Mouse (Mus musculus) kidney, postnatal 0 days (tissue): ENCODE measurements at regions not wholly inside any gene's neighbourhood (a gene's known extent, or its start where the extent isn't known, plus 50 kb on each side); places are given as distances from the start of the nearest gene placed in this dataset.

Source experiments
- ATAC-seq: fragments of 200-750 bp; cut with Nextera tagmentation; replicated peaks from 2 replicates; pipeline ENCODE4 v1.8.0; 2017; ENCODE audit warnings: low read depth, moderate number of reproducible peaks, moderate TSS enrichment, moderate library complexity; ENCODE audit not compliant: low FRiP score
- DNase-seq: peaks from one replicate; pipeline ENCODE4 v3.0.0-alpha.2; 2016; ENCODE audit warnings: low spot score
- H3K27ac ChIP-seq: fragments of 300-500 bp; sonication (generic); 2 replicates; pipeline ENCODE4 v1.5.1; 2014; ENCODE audit warnings: mild to moderate bottlenecking
- H3K27me3 ChIP-seq: fragments of 300-500 bp; sonication (generic); 2 replicates; pipeline ENCODE4 v1.6.1; 2014; ENCODE audit warnings: low read length, mixed read lengths; ENCODE audit not compliant: insufficient read depth
- H3K36me3 ChIP-seq: fragments of 300-500 bp; sonication (generic); 2 replicates; pipeline ENCODE4 v1.6.1; 2014; ENCODE audit warnings: low read length, mixed read lengths; ENCODE audit not compliant: insufficient read depth
- H3K4me1 ChIP-seq: fragments of 300-500 bp; sonication (generic); replicated peaks from 2 replicates; pipeline ENCODE4 v1.6.1; 2014; ENCODE audit warnings: antibody characterized with exemption, low read length, mixed read lengths; ENCODE audit not compliant: insufficient read depth
- H3K4me2 ChIP-seq: fragments of 300-500 bp; sonication (generic); 2 replicates; pipeline ENCODE4 v1.6.1; 2014; ENCODE audit warnings: mild to moderate bottlenecking, low read length, moderate library complexity, mixed read lengths
- H3K4me3 ChIP-seq: fragments of 300-500 bp; sonication (generic); replicated peaks from 2 replicates; pipeline ENCODE4 v1.5.1; 2014; ENCODE audit warnings: low read depth, low read length
- H3K9ac ChIP-seq: fragments of 300-500 bp; sonication (generic); 2 replicates; pipeline ENCODE4 v1.6.1; 2014; ENCODE audit warnings: low read depth, low read length
- H3K9me3 ChIP-seq: fragments of 300-500 bp; sonication (generic); replicated peaks from 2 replicates; pipeline ENCODE4 v1.6.1; 2016; ENCODE audit warnings: low read length, inconsistent platforms, mixed read lengths
- CTCF ChIP-seq: IDR thresholded peaks from 2 replicates; pipeline ENCODE4 v1.5.1; 2016; ENCODE audit warnings: antibody characterized with exemption, low read depth, mild to moderate bottlenecking, moderate library complexity
- WGBS: fragments of 180-500 bp; shearing (Covaris S2); extraction: QIAGEN DNeasy Blood & Tissue Kit; methylation state at CpG from one replicate; pipeline ENCODE4 v1.1.7; 2014; 5-methylcytosine and 5-hydroxymethylcytosine counted together

- WGBS: 65% methylated on average over 4 of the region's 4 CpGs
- Histone ChIP-seq H3K9ac (no peak overlapping the region), H3K4me1 (no peaks in the 10 kb centered on the region), H3K27me3 (no peaks in the 10 kb centered on the region), H3K4me3 (no peak overlapping the region), H3K9me3 (no peaks in the 10 kb centered on the region), H3K27ac (no peak overlapping the region), H3K36me3 (no peaks in the 10 kb centered on the region), H3K4me2 (no peak overlapping the region)
- TF ChIP-seq CTCF: no peak
- DNase-seq (no peak), ATAC-seq (no peak)
Measured at GRCm38 (mm10) chr17:79536549-79536948, 75.1 kb upstream of the Rmdn2 start.

DNA sequence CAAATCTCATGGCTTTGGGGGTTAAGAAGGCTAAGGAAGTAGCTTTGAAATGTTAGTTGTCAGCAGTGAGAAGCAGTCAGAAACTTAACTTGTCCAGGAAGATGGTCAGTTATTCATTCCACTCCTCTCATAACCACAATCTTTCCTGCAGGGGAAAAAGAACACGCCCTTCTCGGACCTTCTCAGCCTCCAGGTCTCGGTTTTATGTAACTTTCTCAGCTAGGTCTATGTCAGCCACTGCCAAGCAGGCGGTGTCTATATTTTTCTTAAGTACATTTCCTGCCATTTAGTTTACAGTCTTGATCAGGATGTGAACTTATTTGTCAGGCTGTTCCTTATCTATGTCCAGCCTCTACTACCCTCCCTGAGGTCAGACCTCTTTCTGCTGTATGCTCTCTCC, 72.9 kb upstream of the Rmdn2 start:
- Histone ChIP-seq H3K4me3 (no peak overlapping the region), H3K36me3 (no peaks in the 10 kb centered on the region), H3K9ac (no peak overlapping the region), H3K9me3 (no peaks in the 10 kb centered on the region), H3K27me3 (no peaks in the 10 kb centered on the region), H3K27ac (no peak overlapping the region), H3K4me2 (no peak overlapping the region), H3K4me1 (no peaks in the 10 kb centered on the region)
- 64% methylated on average over 4 of the region's 4 CpGs for WGBS
- no peak for DNase-seq
- no peak for TF ChIP-seq CTCF
- no peak for ATAC-seq

GRCm38 (mm10) chr17:79540038-79540437, 71.6 kb upstream of the Rmdn2 start:
- no peaks in the 10 kb centered on the region for H3K9me3 ChIP-seq
- ATAC-seq: no peak
- no peak for TF ChIP-seq CTCF

GRCm38 (mm10) chr17:79540511-79540910, 71.2 kb upstream of the Rmdn2 start:
- ATAC-seq (no peak), DNase-seq (no peak)
- H3K4me3 ChIP-seq: no peak overlapping the region
- no peaks in the 10 kb centered on the region for H3K9me3 ChIP-seq
- H3K4me1 ChIP-seq: 0 out of 2 replicates have a peak, but pooled peaks cover 2% of the 10 kb centered on the region
- no peak overlapping the region for H3K9ac ChIP-seq
- H3K4me2 ChIP-seq: no peak overlapping the region
- 95% methylated on average over 2 of the region's 2 CpGs for WGBS
- H3K36me3 ChIP-seq: no peaks in the 10 kb centered on the region
- H3K27me3 ChIP-seq: no peaks in the 10 kb centered on the region
- no peak for TF ChIP-seq CTCF
- H3K27ac ChIP-seq: no peak overlapping the region

More at GRCm38 (mm10) chr17:79540038-79540437, 71.6 kb upstream of the Rmdn2 start:
- H3K4me2 ChIP-seq: no peak overlapping the region
- DNase-seq: no peak
- no peaks in the 10 kb centered on the region for H3K36me3 ChIP-seq
- H3K4me1 ChIP-seq: 0 out of 2 replicates have a peak, but pooled peaks cover 2% of the 10 kb centered on the region
- no peak overlapping the region for H3K9ac ChIP-seq
- no peak overlapping the region for H3K27ac ChIP-seq
- WGBS: 89% methylated on average over 1 of the region's 1 CpGs
- no peak overlapping the region for H3K4me3 ChIP-seq
- no peaks in the 10 kb centered on the region for H3K27me3 ChIP-seq

DNA sequence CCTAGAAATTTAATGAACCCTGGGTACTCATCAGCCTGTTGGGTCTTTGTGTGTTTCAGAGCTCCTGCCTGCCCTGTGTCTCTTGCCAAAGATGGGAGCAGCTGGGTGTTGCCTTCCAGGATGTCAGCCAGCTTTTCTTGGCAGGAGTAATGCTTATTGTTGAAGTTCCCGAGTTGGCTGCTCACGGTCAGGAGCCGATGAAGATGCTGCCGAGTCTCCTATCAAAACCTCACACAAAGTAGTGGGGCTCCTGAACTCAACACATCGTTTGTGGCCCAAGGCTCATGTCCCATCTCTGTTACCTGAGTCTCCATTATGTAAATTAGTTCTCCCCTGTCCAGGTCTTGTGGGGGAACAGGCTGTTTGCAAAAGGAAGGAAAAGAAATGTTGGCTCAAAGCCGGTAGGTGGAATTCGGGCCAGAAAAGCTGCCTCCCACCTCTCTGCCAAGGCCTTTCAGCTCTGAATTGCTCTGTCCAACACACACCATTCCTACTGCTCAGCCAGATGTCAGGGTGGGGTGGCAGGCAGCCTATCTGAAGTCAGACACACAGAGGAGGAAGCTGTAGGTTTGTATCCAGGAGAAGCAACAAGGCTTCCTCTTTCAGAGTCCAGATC, 67.6 kb upstream of the Rmdn2 start:
- no peaks in the 10 kb centered on the region for H3K27me3 ChIP-seq
- ATAC-seq (no peak), DNase-seq (peak; percentile 48)
- peak overlapping the region; percentile 62; the same call in 1 of the 2 replicates for H3K27ac ChIP-seq
- H3K4me3 ChIP-seq: no peak overlapping the region
- no peaks in the 10 kb centered on the region for H3K9me3 ChIP-seq
- 44% methylated on average over 7 of the region's 7 CpGs for WGBS
- H3K9ac ChIP-seq: no peak overlapping the region
- H3K36me3 ChIP-seq: no peaks in the 10 kb centered on the region
- 0 out of 2 replicates have a peak, but pooled peaks cover 2% of the 10 kb centered on the region for H3K4me1 ChIP-seq
- no peak overlapping the region for H3K4me2 ChIP-seq
- no peak for TF ChIP-seq CTCF

DNA sequence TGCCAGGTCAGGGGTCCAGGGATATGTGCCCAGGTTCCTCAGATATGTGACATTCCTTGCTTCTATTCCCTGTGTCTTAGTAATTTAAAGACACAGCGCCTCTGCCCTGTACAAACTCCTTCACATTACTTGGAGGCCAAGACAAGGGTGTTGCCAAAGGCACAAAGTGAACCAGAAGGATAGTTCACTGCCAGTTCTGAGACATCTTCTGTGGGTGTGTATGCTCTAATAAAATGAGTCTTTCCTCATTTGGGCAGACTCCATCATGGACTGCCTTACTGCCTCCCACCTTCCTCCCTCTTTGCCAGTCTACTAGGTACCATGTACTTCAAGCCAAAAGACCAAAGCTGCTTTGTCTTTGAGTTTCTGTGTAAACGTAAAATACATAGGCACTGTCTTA, 65.8 kb upstream of the Rmdn2 start:
- DNase-seq: no peak
- TF ChIP-seq CTCF: no peak
- Histone ChIP-seq H3K27ac (no peak overlapping the region), H3K4me2 (no peak overlapping the region), H3K27me3 (no peaks in the 10 kb centered on the region), H3K4me1 (0 out of 2 replicates have a peak, but pooled peaks cover 2% of the 10 kb centered on the region), H3K4me3 (no peak overlapping the region), H3K36me3 (no peaks in the 10 kb centered on the region), H3K9me3 (no peaks in the 10 kb centered on the region), H3K9ac (no peak overlapping the region)
- WGBS: 92% methylated on average over 2 of the region's 2 CpGs
- no peak for ATAC-seq

DNA sequence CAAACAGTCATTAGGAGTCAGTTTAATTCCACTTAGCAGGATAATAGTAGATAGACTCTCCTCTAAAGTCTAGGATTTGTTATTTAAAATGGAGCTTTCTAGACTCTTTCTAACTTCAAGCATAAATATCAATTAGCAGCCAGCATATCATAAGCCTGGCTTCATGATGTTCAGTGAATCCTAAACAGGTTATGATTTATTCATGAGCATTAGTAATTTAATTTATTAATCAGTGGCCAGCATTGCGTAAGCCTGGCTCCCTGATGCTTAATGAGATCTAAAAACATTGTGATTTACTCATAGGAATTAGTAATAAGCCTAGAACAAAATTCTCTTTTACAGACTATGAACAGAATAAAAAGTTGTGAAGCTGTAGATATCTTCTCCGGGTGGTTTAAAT, 64.6 kb upstream of the Rmdn2 start:
- WGBS: 83% methylated on average over 2 of the region's 2 CpGs
- no peak overlapping the region for H3K4me2 ChIP-seq
- H3K9me3 ChIP-seq: no peaks in the 10 kb centered on the region
- no peak for DNase-seq
- H3K27me3 ChIP-seq: no peaks in the 10 kb centered on the region
- H3K4me3 ChIP-seq: no peak overlapping the region
- H3K9ac ChIP-seq: no peak overlapping the region
- no peaks in the 10 kb centered on the region for H3K36me3 ChIP-seq
- TF ChIP-seq CTCF: no peak
- H3K27ac ChIP-seq: no peak overlapping the region
- ATAC-seq: no peak
- 0 out of 2 replicates have a peak, but pooled peaks cover 2% of the 10 kb centered on the region for H3K4me1 ChIP-seq
